Mouse (Mus musculus) liver, embryonic 14.5 days (tissue): ENCODE data around the gene Nrros.

Experiments used
- CTCF ChIP-seq: IDR thresholded peaks from 2 replicates; pipeline ENCODE4 v1.5.1; 2016; ENCODE audit warnings: antibody characterized with exemption, low read depth, control low read depth
- EP300 ChIP-seq: IDR thresholded peaks from 2 replicates; pipeline ENCODE4 v1.6.1; 2016; ENCODE audit warnings: antibody characterized with exemption, low read depth

DNA sequence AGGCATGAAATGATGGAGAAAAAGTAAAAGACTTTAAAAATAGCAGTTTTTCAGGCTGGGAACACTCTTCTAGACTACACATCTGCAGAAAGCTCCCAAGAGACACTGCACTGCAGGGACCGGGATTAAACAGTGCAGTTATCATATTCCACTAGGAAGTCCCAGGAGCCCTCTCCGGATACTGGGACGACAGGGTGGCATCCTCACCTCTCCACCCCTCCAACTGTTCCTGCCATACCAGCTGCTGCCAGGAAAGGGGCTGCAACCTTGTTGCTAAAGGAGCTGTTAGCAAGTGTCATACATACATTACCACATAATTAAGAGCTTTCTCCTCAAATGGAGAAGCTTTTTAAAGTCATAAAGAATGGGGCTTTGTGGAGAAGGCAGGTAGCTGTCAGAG lies 8.7 kb downstream of the Nrros start:
- TF ChIP-seq CTCF (no peak), EP300 (no peak)
